Mouse (Mus musculus): ENCODE data around the gene St3gal3. TPM values are rescaled to one million over a fixed set of nuclear protein-coding genes. Genes with fewer than 3 reads are reported as not detected.

Gene St3gal3
- polyA plus RNA-seq, 1 experiment from 2014 or later = 1.6 TPM

DNA sequence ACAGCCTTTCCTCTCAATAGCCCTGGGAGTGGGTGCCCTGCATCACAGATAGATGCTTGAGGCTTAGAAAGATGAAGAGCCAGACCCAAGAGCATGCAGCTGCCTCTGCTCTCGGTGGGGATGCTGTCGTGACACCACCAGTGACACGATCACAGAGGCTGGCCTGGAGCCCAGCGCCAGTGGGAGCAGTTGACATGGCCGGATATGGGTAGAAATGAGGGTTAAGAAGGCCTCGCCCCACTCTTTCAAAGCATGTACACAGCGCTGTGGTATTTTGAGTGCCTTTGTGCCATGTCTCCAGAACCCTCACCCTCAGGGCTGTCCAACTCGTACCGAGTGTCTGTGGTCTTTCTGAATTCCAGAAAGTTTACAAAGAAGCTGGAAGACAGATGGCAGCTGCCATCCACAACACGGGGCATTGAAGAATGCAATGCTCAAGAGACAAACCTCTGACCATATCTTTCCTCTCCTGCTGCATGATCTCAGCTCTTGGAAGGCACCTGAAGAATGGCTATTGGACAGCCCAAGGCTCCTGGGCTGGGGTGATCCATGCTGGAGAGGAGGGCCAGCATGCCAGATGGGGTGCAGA lies 118.3 kb downstream of the St3gal3 start:
- DNase-seq = no peak

DNA sequence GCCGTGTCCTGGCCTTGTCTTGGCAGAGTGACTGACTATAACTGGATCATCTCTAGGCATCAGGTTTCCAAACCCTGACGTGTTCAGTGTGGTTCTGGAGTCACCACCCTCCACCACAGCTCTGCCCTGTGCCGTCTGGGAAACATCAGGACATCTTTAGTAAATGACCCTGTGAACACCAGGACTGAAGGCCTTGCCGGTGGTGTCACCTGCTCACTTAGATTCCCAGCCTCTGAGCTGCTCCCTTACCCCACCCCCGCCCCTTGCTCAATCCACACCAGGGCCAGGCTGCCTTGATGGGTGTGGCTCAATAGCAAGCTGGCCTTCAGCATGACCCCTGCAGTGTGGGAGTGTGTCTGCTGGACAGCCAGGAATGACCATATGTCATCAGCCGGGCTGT lies 119.1 kb downstream of the St3gal3 start:
- Histone ChIP-seq H3K4me1 (replicated peaks) (peaks cover 7% of the 10 kb centered on the region), H3K27ac (no peak overlapping the region), H3K9me3 (replicated peaks) (no peaks in the 10 kb centered on the region), H3K4me2 (no peak overlapping the region), H3K4me3 (replicated peaks) (no peak overlapping the region), H3K9ac (no peak overlapping the region), H3K27me3 (no peaks in the 10 kb centered on the region), H3K36me3 (no peaks in the 10 kb centered on the region)
- WGBS (ENCODE audit: insufficient replicate concordance) = 61% methylated on average over 6 of the region's 6 CpGs
- DNase-seq (no peak), ATAC-seq (ENCODE audit: low read depth) (peak; percentile 58; the same call in 1 of the 2 replicates)

More for the DNA sequence above, 118.3 kb downstream of the St3gal3 start:
- WGBS (ENCODE audit: insufficient replicate concordance) = 73% methylated on average over 10 of the region's 10 CpGs
- no peak overlapping the region for H3K27ac ChIP-seq
- H3K4me2 ChIP-seq = no peak overlapping the region
- H3K36me3 ChIP-seq = no peaks in the 10 kb centered on the region
- no peak overlapping the region for H3K9ac ChIP-seq
- no peaks in the 10 kb centered on the region for H3K9me3 ChIP-seq (replicated peaks)
- H3K4me3 ChIP-seq (replicated peaks) = no peak overlapping the region
- no peak for ATAC-seq (ENCODE audit: low read depth)
- no peaks in the 10 kb centered on the region for H3K27me3 ChIP-seq
- H3K4me1 ChIP-seq (replicated peaks) = peaks cover 7% of the 10 kb centered on the region

DNA sequence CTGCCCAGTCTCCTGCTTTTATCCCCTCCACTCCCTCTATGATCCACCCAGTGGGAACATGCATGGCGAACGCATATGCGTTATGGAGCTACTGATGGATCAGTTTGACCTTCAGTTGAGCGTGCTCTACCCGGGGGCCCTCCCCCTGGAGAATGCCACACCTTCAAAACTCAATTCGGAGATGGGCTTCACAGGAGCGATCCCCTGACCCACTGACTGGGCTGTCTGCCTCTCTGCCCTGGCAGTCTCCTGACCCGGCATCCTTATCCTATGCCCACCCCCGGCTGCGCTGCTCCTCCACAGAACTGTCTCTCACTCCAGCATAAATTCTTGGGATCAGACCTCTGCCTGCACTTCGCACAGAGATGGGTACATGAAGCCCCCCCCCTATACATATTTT lies 119.6 kb downstream of the St3gal3 start:
- DNase-seq (no peak), ATAC-seq (ENCODE audit: low read depth) (no peak)
- Histone ChIP-seq H3K27me3 (no peaks in the 10 kb centered on the region), H3K9ac (no peak overlapping the region), H3K4me2 (no peak overlapping the region), H3K36me3 (no peaks in the 10 kb centered on the region), H3K27ac (no peak overlapping the region), H3K4me3 (replicated peaks) (no peak overlapping the region), H3K9me3 (replicated peaks) (no peaks in the 10 kb centered on the region), H3K4me1 (replicated peaks) (peaks cover 7% of the 10 kb centered on the region)
- WGBS (ENCODE audit: insufficient replicate concordance) = 87% methylated on average over 11 of the region's 11 CpGs

DNA sequence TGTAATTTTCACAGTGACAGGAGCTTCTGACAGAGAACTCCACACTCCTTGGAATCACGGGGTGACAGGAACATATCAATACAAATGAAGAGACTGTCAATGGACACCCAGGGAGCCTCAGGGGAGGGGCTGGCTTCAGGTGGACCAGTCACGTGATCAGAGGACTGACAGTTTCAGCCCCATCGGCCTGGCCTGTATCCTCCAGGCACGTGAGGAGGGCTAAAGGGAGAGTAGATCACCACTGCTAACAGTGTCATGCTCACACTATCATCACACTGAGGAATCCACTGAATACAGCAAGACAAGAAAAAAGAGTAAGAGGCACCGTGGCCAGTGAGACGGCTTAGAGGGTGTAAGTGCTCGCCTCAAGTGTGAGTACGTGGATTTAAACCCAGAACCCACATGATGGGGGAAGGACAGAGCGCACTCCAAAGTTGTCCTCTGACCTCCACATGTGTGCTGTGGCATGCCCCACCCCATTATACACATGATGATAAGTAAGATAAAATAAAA lies 124.0 kb downstream of the St3gal3 start:
- H3K27ac ChIP-seq = no peak overlapping the region
- WGBS (ENCODE audit: insufficient replicate concordance) = 80% methylated on average over 9 of the region's 9 CpGs
- H3K4me1 ChIP-seq (replicated peaks) = peaks cover 10% of the 10 kb centered on the region
- no peak overlapping the region for H3K4me3 ChIP-seq (replicated peaks)
- no peak overlapping the region for H3K9ac ChIP-seq
- H3K9me3 ChIP-seq (replicated peaks) = no peaks in the 10 kb centered on the region
- no peaks in the 10 kb centered on the region for H3K27me3 ChIP-seq
- no peak for ATAC-seq (ENCODE audit: low read depth)
- no peaks in the 10 kb centered on the region for H3K36me3 ChIP-seq
- DNase-seq = no peak
- H3K4me2 ChIP-seq = no peak overlapping the region

DNA sequence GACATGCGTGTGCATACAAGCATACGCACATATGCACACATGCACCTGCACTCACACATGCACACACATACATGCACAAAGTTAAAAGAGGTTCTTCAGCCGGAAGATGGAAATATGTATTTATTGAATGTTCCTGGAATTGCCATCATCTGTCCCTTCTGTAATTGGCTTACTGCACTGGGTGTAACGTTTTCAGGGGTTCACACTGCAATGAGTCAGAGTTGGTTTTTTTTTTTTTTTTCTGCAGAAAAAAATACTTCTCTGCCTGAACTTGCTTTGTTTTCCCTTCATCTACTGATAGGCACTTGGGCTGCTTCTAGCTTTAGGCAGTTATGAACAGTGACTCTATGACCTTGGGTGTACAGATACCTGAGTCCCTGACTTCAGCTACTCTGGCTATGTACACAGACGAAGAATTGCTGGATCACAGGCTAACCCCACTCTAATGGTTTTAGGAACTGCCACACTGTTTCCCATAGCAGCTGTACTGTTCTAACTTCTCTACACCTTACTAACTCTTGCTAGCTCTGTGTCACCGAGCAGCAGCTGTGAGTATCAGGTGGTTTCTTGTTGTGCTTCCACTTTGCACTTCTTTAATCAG lies 126.2 kb downstream of the St3gal3 start:
- Histone ChIP-seq H3K9me3 (replicated peaks) (no peaks in the 10 kb centered on the region), H3K4me2 (no peak overlapping the region), H3K4me3 (replicated peaks) (no peak overlapping the region), H3K36me3 (no peaks in the 10 kb centered on the region), H3K27ac (no peak overlapping the region), H3K4me1 (replicated peaks) (peaks cover 5% of the 10 kb centered on the region; the same call in 1 of the 2 replicates), H3K27me3 (no peaks in the 10 kb centered on the region), H3K9ac (no peak overlapping the region)
- DNase-seq = no peak
- WGBS (ENCODE audit: insufficient replicate concordance) = 59% methylated on average over 6 of the region's 6 CpGs
- ATAC-seq (ENCODE audit: low read depth) = no peak

DNA sequence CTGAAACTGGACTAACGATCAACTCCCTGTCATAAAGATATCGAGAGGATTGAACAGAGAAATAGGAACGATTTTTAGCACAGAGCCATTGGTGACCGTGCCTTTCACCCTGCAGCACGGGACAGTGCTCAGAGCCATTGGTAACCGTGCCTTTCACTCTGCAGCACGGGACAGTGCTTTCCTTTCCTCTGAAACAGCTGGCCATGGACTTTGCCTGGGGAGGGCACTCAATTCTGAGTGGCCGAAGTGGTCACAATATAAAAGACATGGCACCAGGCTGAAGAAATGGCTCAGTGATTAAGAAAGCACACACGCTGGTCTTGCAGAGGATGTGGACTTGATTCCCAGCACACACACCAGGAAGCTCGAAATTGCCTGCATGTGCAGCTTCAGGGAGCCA lies 133.4 kb downstream of the St3gal3 start:
- Histone ChIP-seq H3K4me1 (replicated peaks) (peaks cover 24% of the 10 kb centered on the region), H3K9ac (no peak overlapping the region), H3K27ac (no peak overlapping the region), H3K9me3 (replicated peaks) (no peaks in the 10 kb centered on the region), H3K27me3 (peaks cover 21% of the 10 kb centered on the region; the same call in 1 of the 2 replicates), H3K4me2 (no peak overlapping the region), H3K36me3 (no peaks in the 10 kb centered on the region), H3K4me3 (replicated peaks) (no peak overlapping the region)
- ATAC-seq (ENCODE audit: low read depth) = no peak
- DNase-seq = no peak
- 73% methylated on average over 10 of the region's 10 CpGs for WGBS (ENCODE audit: insufficient replicate concordance)

DNA sequence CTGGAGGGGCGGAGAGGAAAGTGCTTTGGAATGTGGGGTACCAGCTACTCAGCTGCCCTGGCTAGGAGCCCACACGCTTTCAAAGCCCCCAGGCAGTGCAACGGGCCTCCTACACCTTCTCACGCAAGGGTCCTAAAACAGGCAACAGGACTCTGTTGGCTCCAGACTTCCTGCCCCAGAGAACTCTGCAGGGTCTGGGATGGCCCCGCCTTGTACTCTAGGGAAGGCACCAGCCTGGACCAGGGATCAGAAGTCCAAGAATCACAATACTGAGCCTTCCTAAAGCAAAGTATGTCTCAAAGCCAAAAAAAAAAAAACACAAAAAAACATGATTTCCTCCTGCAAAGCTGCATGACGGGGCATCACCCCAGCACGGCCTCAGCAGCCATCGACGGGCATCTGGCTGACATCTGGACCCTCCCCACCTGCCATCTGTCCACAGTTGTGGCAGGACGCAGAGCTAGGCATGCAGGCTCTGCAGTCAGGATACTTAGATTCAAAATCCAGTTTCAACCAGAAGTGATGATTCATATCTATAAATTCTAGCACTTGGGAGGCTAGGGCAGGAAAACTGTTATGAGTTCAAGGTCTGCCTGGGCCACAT lies 134.0 kb downstream of the St3gal3 start:
- DNase-seq = no peak

DNA sequence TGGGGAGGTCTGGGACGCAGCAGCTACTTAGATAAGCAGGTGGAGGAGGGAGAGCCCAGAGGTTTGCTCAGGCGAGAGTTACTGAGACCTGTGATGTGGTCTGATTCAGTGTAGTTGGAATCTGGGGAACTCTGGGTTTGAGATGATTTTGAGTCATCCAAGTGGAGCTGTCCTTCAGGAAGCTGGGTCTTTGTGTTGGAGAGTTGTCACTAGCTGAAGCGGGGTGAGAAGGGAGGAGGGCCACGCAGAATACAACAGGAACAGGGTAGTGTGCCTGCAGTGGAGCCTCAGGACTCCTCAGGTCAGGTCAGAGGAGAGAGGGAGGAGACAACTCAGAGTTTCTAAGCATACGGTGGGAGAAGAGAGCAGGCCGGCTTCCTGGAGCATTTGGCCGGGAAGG lies 134.8 kb downstream of the St3gal3 start:
- Histone ChIP-seq H3K4me2 (no peak overlapping the region), H3K9ac (no peak overlapping the region), H3K9me3 (replicated peaks) (no peaks in the 10 kb centered on the region), H3K36me3 (no peaks in the 10 kb centered on the region), H3K27ac (no peak overlapping the region), H3K4me1 (replicated peaks) (peaks cover 24% of the 10 kb centered on the region), H3K27me3 (peaks cover 21% of the 10 kb centered on the region; the same call in 1 of the 2 replicates), H3K4me3 (replicated peaks) (no peak overlapping the region)
- ATAC-seq (ENCODE audit: low read depth) (no peak), DNase-seq (no peak)
- 29% methylated on average over 7 of the region's 7 CpGs for WGBS (ENCODE audit: insufficient replicate concordance)

More for the DNA sequence above, 134.0 kb downstream of the St3gal3 start:
- Histone ChIP-seq H3K4me3 (replicated peaks) (no peak overlapping the region), H3K27me3 (peaks cover 21% of the 10 kb centered on the region; the same call in 1 of the 2 replicates), H3K36me3 (no peaks in the 10 kb centered on the region), H3K4me1 (replicated peaks) (peaks cover 24% of the 10 kb centered on the region), H3K27ac (no peak overlapping the region), H3K4me2 (no peak overlapping the region), H3K9ac (no peak overlapping the region), H3K9me3 (replicated peaks) (no peaks in the 10 kb centered on the region)
- WGBS (ENCODE audit: insufficient replicate concordance) = 63% methylated on average over 10 of the region's 10 CpGs
- no peak for ATAC-seq (ENCODE audit: low read depth)

DNA sequence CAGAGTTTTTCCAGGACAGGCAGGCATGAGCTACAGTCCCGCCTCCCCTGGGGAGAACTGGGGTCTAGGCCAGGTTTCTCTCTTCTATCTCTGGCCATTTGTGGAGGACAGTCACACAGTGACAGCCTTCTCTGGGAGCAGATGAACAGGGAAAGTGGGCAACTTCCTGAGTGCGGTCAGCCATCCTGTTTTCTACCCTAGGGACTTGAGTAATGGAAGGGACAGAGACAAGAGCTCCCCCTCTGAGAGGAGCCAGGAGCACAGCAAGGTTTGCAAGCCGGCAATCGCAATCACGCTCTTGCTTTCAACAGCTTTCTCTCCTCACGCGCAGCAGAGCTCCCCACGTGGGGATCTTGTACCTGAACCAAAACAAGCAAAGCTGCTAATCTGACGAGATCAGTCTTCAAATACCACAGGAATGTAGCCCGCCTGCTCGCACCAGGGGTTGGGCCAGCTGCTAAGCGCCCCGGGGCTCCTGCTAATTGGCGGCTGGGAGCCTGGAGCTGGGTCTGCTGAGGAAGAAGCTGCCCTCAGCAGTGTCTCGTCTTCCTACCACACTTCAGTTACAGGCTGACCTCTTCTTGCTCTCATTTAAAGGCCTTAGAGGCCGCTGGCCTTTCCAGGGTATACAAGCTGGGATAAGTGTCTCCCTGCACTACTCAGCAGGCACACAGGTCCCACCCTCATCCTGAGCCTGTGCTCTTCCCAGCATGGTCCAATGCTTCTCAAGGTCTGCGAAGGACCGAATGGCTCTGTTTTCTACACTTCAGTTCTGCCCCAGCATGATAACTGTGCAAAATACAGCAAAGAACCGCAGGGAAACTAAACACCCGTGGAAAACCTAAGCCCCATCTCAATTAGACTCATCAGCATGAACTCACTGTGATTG lies 137.1 kb downstream of the St3gal3 start:
- Histone ChIP-seq H3K4me3 (replicated peaks) (no peak overlapping the region), H3K27ac (no peak overlapping the region), H3K36me3 (no peaks in the 10 kb centered on the region), H3K9me3 (replicated peaks) (no peaks in the 10 kb centered on the region), H3K4me2 (peak overlapping the region; percentile 10; the same call in 1 of the 2 replicates), H3K9ac (no peak overlapping the region), H3K27me3 (peaks cover 21% of the 10 kb centered on the region; the same call in 1 of the 2 replicates), H3K4me1 (replicated peaks) (peaks cover 29% of the 10 kb centered on the region)
- DNase-seq (no peak), ATAC-seq (ENCODE audit: low read depth) (no peak)
- WGBS (ENCODE audit: insufficient replicate concordance) = 23% methylated on average over 20 of the region's 20 CpGs

DNA sequence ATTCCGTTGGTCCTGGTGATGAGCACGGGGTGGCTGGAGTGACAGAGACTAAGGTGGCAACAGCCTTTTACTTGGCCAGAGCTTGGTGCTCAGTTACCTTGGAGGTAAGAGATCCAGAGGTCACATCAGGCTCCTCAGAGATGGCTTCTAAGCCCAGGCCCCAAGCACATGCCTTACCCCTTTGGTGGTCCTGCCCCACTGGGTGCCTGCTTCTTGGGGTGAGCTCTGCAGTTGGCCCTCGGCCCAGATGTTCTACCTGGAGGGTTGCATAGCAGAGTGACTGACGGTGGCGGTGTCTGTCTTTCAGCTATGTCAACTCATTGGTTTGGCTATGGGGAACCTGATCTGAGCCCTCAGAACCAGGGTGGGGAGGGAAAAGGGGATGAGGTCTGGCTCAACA lies 138.0 kb downstream of the St3gal3 start:
- no peak overlapping the region for H3K4me2 ChIP-seq
- DNase-seq = no peak
- H3K36me3 ChIP-seq = no peaks in the 10 kb centered on the region
- ATAC-seq (ENCODE audit: low read depth) = no peak
- WGBS (ENCODE audit: insufficient replicate concordance) = 69% methylated on average over 5 of the region's 5 CpGs
- H3K27me3 ChIP-seq = peaks cover 21% of the 10 kb centered on the region; the same call in 1 of the 2 replicates
- H3K4me3 ChIP-seq (replicated peaks) = no peak overlapping the region
- no peak overlapping the region for H3K27ac ChIP-seq
- no peak overlapping the region for H3K9ac ChIP-seq
- no peaks in the 10 kb centered on the region for H3K9me3 ChIP-seq (replicated peaks)
- H3K4me1 ChIP-seq (replicated peaks) = peaks cover 30% of the 10 kb centered on the region

DNA sequence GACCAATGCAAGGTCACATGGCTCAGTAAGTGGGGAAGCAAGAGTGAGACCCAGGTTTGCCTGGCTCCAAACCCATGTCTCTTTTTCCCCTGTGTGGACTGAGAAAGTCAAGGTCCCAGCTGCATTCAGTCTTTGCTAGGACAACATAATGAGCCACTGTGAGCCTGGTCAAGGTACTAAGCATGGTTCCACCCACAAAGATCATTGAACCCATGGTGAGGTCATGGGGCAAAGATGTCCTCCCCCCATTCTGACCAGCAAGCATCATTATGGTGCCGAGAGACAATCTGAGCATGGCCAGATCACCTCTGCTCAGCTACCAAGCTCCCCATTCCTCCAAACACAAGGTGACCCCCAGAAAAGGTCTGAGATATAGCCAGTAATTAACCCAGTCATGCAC lies 139.3 kb downstream of the St3gal3 start:
- Histone ChIP-seq H3K36me3 (no peaks in the 10 kb centered on the region), H3K27me3 (peaks cover 21% of the 10 kb centered on the region; the same call in 1 of the 2 replicates), H3K4me1 (replicated peaks) (peaks cover 25% of the 10 kb centered on the region), H3K9me3 (replicated peaks) (no peaks in the 10 kb centered on the region), H3K9ac (no peak overlapping the region), H3K4me3 (replicated peaks) (no peak overlapping the region), H3K4me2 (no peak overlapping the region), H3K27ac (no peak overlapping the region)
- WGBS (ENCODE audit: insufficient replicate concordance) = 78% methylated on average over 1 of the region's 1 CpGs
- DNase-seq (no peak), ATAC-seq (ENCODE audit: low read depth) (no peak)
